Mouse (Mus musculus) gonadal fat pad, adult 2 months (tissue): Measurements from ENCODE around the gene Lsamp. TPM values are rescaled to one million over a fixed set of nuclear protein-coding genes. Genes with fewer than 3 reads are reported as not detected.

Source experiments
- DNase-seq: peaks from one replicate; pipeline ENCODE4 v3.0.0-alpha.2; 2012; ENCODE audit warnings: low read depth
- polyA plus RNA-seq: library from polyadenylated mRNA; depleted of rRNA; stranded (reverse); fragments of >200 nt; gene quantifications from 2 replicates; pipeline ENCODE4 v1.2.3, GENCODE M21; 2012

The Lsamp gene
- polyA plus RNA-seq, 1 experiment: 0.22 TPM

DNA sequence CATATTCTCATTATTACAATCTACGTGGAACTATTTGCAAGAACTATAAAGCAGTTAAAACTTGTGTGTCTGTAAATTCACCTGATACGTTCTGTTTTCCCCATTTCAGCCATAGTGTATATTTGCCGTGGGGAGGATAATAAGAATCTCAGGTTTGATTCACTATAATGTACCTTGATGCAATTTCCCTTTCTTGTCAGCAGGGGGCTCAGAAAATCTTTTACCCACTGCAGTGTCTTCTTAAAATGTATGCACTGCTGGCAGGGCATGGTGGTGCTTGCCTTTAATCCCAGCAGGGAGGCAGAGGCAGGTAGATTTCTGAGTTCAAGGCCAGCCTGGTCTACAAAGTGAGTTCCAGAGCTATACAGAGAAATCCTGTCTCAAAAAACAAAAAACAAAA lies 287.7 kb downstream of the Lsamp start:
- no peak for DNase-seq

DNA sequence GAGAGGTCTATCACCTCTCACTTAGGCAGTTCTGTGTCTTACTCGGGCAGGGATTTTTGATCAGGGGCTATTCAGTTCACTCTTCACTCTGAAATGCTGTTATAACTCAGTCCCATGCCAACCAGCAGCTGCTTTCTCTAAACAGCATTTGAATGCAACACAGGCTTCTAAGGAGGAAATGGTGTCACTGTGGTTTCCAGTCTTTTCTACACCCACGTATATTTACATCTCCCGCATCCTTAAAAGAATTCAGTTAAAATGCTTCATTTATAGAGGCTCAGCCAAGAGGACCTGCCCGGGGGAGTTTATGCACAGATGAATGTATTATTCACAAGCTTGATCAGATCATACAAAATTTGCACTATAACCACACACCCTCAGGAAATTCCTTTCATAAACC lies 306.0 kb downstream of the Lsamp start:
- DNase-seq: no peak

DNA sequence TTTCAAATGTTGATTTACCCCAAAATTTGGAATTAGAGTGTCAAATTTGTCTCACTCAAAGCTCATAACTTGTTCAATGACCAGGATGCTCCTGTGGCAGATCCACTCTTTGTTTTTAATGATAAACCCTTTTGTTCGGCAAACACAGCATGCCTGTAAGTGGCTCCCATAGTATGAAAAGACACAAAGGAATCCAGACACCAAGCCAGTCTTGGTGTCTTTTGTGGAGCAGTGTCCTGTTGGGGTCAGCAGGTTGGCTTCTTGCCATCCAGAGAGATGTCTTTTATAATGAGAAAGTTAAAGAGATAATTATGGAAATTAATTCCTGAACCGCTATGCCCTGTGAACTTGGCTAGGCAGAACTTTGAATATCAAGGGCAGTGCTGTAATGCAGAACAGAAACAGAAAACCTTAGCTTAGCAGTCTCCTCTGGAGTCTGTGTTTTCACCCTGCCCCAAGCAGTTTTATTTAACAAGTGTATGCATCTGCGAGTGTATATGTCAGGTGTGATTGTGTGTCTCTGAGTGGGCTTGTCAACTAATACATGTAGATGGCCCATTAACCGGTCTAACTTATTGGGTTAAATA lies 310.2 kb downstream of the Lsamp start:
- no peak for DNase-seq

DNA sequence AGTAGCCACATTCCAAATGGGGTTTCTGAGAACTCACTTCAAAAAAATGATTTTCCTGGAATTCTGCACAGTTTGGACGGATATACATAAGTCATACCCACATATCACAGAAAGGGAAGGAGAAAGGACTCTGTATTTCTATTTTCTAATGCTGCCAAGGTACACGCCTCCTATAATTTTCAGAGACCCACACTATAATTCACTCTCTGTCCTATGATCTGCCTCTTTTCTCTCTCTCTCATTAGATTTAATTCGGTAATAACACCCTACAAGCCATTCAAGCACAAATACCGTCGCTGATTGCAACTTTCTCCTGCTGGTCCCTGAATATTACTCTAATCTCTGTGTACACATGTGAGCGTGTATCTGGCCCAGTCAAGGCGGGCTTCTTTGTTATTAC lies 311.1 kb downstream of the Lsamp start:
- DNase-seq: no peak

DNA sequence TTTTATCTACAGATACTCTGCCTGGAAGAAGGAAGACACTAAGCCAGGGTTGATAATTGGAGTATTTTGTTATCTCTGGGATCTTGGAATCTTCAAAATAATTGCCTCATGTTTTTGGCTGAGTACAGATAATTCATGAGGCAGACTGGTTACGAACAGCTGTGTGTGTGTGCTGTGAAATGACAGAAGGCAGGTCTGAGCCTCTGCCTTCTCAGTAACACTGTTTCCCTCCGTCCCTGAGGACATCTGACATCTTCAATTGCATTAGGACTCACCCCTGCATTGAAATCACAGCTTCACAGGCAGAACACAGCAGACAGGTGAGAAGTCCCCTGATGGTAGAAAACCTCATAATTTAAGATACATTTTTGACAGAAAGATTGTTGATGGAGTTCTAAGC lies 323.5 kb downstream of the Lsamp start:
- DNase-seq: no peak

GRCm38 (mm10) chr16:40316199-40316598 lies 332.0 kb downstream of the Lsamp start:
- no peak for DNase-seq

DNA sequence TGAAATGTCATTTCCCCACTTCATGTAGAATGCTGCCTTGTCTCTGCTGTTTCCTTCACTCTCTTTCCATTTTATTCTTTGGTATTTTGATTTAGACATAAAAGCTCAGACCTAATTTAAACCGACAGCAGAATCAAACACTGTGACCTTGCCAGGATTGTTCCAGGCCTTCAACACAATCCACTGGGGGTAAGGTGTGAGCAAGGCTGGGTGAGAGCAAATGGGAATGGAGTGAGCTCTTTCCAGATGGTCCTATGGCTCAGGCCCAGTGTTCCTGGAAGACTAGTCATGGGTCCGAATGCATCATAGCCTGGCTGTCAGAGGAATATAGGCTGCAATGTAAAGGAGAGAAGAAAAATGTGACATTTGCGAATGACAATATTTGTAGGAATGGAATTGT lies 340.6 kb downstream of the Lsamp start:
- no peak for DNase-seq

GRCm38 (mm10) chr16:40328249-40328820 lies 344.2 kb downstream of the Lsamp start:
- DNase-seq: peak; percentile 83

- DNase-seq: no peak
Measured at GRCm38 (mm10) chr16:40369677-40370076, 385.5 kb downstream of the Lsamp start.

DNA sequence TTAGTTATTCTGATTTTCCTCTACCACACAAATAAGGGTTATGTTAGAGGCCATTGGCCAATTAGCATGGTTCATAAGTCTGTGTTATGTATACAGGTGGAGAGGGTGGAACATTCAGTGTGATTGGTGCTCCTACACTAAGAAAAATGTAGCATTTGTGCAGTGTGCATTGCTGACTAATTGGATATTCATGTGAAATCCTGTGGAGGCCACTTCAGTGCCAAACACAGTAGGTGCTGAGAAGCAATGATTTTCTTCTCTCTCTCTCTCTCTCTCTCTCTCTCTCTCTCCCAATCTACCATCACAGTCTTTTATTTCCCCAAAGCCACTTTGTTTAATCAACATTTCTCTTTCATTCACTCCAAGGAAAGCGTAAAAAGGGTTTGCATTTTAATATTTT lies 387.1 kb downstream of the Lsamp start:
- no peak for DNase-seq

GRCm38 (mm10) chr16:40375314-40375713 lies 391.2 kb downstream of the Lsamp start:
- peak; percentile 60 for DNase-seq

DNA sequence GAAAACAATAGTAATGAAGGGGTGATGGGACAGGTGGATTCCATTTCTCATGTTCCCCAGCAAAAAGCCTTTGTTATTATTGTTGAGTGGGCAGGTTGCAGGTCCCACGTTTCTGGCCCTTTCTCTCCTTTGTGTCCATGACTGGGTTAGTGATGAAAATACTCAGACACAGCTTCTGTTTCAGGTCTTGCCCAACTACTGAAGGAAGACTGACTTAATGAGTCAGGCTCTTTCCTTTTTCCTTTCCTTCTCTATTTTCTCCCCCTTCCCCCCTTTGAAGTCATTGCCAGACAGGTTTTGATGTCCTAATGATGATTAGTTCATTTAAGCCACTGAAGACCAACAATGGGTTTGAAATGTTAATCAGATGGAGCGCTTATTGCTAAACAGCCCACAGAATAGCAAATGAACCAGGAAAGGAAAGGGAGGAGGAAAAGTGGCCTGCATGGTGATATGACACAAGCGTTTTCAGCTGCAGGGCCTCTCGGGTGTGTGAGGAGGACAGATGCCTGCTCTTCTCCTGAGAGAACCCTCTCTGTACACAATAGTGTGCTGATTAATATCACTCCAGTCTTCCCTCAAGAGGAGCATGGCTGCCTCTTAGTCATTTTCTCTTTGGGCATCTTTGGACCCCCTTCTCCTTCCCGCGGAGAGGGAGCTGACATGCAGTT lies 393.1 kb downstream of the Lsamp start:
- no peak for DNase-seq

- no peak for DNase-seq
Measured at GRCm38 (mm10) chr16:40392106-40392505, 407.9 kb downstream of the Lsamp start.

DNA sequence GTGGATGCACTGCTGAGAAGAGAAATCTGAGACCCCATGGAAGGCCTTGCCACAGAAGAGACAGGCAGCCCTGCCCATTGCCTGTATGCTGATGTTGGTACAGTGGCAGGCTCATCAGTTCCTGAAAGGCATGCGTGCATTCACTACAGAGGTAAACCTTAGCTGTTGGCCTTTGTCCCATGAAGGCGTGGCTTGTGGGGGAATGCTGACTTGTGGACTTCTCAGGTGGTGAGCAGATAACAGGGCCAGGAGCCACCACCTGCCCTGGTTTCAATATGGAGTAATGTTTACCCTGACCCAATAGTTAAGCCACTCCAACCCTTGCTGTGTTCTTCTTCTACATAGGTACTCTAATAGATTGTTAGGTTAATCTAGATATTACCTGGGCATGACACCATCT lies 415.4 kb downstream of the Lsamp start:
- DNase-seq: no peak

GRCm38 (mm10) chr16:40434280-40434679 lies 450.1 kb downstream of the Lsamp start:
- DNase-seq: no peak

GRCm38 (mm10) chr16:40436415-40436814 lies 452.3 kb downstream of the Lsamp start:
- peak; percentile 46 for DNase-seq

DNA sequence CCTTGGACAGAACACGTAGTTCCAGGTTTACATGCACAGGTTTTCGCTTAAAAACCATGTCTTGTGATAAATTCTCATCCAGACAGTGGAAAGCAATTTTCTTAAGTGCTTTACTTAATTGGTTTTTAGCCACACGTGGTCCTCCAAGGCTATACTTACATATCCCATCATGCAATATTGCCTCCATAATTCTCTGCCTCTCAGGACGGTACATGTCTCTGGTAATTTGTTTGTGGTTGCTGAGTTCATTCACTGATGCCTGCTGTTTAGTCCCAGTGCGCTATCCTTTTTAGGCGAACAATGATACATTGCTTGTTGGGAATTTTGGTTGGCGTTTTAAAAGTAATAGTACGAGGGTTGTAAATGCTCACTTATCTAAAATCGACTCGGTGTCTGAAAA lies 453.7 kb downstream of the Lsamp start:
- DNase-seq: no peak

- no peak for DNase-seq
Measured at GRCm38 (mm10) chr16:40438876-40439275, 454.7 kb downstream of the Lsamp start.

GRCm38 (mm10) chr16:40446587-40446986 lies 462.4 kb downstream of the Lsamp start:
- no peak for DNase-seq

DNA sequence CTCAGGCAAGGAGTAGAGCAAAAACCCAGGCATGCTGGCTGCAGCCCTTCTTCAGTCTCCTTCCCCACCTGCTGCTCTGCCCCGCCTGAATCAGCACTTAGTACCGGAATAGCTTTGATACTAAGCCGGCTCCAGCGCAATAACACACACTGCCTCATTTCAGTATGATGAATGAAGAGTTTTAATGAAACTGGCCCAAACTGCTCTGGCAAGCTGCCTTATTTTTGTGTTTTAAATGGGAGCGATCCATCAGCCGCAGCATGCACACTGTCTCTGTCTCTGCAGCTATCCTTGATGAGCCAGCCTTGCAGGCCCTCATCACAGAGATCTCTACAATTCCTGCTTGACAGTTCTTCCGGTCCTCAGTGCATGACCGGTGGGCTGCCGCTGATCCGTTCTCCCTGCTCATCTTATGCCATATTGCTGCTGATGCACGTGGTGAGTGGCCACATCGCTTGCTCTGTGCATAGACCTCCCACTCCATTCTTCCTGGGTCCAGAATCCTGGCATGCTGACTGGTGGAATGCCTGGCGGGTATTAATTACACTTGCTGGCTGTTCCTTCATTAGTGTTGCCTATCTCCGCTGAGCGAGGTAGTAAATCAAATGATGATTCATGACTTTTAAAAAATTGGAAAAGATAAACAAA lies 479.4 kb downstream of the Lsamp start:
- DNase-seq: no peak

DNA sequence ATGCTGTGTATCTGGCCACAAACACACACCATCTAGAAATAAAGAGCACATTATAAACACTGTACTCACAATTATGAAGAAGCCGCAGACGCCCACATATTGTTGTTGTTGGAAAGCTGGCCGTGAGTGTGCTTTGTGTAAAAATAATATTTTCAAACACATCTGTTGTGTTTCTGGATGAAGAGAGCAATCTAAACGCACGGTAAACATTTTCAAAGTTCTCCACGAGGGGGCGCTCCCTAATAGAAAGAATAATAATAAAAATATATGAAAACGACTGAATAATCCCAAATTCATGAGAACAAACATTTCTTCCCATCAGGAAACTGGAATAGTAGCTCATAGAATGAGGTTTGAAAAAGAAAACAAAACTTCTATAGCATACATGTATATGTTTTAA lies 482.4 kb downstream of the Lsamp start:
- no peak for DNase-seq

DNA sequence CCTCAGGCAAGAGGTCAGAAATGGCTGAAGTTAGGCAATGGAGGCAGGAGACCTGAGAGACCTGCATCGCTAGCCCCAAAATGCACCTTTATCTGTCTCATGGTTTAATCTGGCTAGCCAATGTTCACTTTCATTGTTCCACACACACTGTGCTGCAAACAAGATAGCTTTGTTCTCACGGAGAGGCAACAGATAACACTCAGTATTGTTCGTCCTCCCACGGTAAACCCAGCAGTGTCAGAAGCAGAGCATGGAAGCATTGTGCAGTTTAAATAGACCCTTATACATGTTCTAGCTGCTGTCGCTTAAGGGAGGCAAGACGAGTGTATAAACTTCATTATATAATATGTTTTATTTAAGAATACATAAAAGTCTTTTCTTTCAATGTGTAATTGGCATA lies 486.8 kb downstream of the Lsamp start:
- no peak for DNase-seq

DNA sequence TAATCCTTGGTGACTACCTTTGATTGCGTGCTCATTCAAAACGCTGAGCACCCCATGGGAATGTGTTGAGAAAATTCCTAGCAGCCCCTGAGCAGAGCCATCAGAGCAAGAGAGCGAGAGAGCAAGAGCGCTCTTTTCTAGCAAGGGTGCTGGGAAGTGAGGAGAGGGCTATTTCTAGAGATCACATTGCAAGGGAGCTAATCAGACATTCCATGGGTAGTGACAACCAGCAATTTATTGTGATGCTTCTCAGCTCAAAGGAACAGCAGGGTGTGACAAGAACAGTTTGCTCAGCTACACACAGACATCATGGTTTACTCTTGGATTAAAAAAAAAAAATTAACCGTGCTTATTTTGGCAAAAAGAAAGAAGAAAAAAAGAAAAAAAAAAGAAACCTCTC lies 487.8 kb downstream of the Lsamp start:
- no peak for DNase-seq
